Mouse (Mus musculus) neural tube, embryonic 10.5 days (tissue): ENCODE results near the gene Gng12.
"Not testable (repeated sequence)": the region's sequence is repeated elsewhere in the genome, so short reads cannot be mapped to it uniquely, and the experiment has no call there.

Experiments used
- DNase-seq: peaks from one replicate; pipeline ENCODE4 v3.0.0-alpha.2; 2017; ENCODE audit warnings: low spot score; ENCODE audit errors: extremely low spot score

The Gng12 gene

DNA sequence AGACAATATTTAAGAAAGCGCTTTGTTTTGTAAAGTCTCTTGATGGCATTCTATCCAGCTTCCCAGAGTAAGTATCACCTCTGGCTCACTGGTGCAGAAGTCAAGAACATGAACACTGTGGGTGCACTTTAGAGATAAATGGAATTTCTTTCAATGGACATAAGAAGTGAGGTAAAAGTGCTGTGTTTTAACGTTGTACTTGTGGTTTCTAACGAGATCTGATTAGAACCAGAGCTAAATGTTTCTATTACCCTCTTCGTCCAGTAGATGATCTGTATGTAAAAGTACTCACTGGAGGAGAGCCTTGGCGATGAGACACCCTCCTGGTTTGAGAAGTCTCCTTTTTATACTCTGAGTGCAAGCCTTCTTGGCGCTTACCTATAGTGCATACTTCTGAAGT, 92.8 kb downstream of the Gng12 start:
- DNase-seq = no peak

DNA sequence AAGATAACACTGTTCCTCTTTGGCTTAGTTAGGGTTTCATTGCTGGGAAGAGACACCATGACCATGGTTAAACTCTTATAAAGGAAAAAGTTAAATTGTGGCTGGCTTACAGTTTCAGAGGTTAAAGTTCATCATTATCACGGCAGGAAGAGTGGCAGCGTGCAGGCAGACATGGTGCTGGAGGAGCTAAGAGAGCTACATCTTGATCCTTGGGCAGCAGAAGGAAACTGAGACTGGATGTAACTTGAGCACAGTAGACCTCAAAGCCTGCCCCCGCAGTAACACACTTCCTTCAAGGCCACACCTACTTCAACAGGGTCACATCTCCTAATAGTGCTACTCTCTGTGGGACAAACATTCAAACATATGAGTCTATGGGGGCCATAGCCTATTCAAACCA, 93.3 kb downstream of the Gng12 start:
- DNase-seq = no peak

DNA sequence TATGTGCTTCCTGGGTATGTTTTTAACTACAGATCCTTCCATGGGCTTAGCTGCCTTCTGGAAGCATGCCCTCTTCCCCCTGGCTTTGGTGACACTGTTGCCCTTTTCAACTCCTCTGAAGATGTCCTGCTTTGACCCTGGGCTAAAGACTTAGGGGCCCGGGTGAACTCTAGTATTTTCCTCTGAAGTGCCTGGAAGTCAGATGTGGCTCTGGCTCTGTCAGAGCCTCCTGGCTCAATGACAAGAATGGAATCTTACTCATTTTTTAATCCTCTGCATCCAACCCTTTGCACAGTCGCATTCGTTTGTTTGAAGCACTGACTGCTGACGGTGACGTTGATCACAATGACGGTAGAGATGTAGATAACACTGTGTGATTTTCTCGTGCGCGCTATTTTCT, 96.0 kb downstream of the Gng12 start:
- no peak for DNase-seq

DNA sequence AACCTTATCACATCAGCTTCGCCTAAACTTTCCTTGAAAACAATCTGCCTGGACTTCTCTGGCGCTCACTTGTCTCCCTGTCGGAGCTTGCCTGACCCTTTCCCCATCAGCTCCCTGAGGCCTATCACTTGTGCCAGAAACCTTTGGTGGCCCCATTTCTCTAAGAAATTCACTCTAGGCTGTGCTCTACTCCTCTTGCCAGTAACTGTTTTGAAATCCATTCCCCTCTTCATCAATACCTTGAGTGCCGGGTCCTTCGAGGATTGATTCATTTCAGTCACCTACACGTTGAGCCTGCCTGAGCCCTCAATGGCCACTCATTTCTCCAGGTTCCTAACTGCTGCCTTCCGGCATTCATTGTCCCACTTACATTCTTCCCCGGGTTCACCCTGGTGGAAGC, 96.6 kb downstream of the Gng12 start:
- DNase-seq = no peak

- no peak for DNase-seq
Observed at GRCm38 (mm10) chr6:66994981-66995380, 98.8 kb downstream of the Gng12 start.

DNA sequence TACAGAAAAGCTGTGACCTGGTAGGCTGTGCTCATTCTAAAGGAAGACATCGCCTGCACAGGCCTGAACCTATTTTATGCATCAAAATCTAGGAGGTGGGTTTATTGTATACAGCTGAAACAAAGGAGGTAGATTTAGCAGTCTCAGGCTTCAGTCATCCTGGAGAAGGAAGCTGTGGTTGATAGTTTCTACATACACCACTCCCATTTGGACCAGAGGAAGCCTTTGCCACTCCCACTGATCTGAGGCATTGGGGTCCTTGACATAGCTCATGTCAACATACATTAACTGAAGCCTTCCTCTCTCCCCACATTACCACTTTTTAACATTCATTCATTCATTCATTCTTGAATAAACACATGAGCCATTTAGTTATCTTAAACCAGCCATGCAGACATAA, 99.6 kb downstream of the Gng12 start:
- no peak for DNase-seq

DNA sequence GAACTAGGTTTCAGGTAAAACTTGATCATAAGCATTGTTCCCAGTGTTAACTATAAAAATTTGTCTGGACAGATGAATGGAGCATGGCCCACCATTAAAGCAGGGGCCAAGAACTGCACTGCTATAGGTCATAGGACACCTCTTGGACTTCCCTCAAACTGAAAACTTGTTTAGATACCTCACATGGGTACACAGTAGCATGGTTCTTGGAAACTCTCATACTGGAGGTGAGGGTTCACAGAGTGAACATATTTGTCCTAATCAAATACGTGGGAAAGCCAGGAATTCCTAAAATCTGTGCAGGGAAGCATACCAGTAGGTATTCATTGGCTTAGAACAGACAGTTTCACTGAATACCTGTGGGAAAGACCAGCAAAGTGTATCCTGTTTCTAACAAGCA, 100.1 kb downstream of the Gng12 start:
- DNase-seq = no peak

- DNase-seq = no peak
Observed at GRCm38 (mm10) chr6:66998645-66999044, 102.4 kb downstream of the Gng12 start.

- DNase-seq = no peak
Observed at GRCm38 (mm10) chr6:66999800-67000199, 103.6 kb downstream of the Gng12 start.

GRCm38 (mm10) chr6:67009888-67010287, 113.7 kb downstream of the Gng12 start:
- DNase-seq = no peak

DNA sequence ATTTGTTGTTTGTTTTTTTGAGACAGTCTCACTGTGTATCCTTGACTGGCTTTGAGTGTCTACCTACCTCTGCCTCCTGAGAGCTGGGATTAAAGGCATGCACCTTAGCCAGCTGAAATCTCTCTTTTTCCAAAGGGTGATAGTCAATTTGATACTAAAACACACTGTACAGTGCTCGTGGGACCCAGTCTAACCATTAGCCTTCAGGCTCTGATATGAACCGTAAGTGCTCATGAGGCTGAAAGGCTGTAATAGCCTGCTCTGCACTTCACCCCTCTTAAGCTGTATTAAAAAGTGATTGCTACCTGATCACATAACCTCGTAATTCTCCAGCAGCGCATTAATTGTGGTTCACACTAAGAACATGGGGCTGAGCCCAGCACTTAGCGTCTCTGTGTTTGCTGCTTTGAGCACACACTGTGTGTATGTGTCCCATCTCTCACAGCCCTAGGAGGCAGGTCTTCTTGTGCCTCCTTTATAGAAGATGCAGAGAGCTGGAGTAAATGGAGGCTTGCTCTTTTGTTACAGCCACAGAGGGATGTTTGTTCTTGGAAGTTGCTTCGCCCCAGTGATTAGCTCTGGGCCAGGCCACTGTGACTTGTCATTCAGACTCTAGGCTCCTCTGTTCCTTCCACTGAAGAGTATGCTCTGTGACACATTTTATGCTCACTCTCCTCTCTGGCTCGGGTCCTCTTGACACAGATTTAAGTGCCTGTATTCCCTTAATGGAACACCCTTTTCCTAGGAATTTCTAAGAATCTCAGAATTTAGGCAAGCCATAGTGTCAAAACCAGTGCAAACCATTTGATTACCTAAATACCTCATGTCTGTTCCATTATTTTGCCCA, 114.4 kb downstream of the Gng12 start:
- no peak for DNase-seq

- no peak for DNase-seq
Observed at GRCm38 (mm10) chr6:67011217-67011518, 115.0 kb downstream of the Gng12 start.

DNA sequence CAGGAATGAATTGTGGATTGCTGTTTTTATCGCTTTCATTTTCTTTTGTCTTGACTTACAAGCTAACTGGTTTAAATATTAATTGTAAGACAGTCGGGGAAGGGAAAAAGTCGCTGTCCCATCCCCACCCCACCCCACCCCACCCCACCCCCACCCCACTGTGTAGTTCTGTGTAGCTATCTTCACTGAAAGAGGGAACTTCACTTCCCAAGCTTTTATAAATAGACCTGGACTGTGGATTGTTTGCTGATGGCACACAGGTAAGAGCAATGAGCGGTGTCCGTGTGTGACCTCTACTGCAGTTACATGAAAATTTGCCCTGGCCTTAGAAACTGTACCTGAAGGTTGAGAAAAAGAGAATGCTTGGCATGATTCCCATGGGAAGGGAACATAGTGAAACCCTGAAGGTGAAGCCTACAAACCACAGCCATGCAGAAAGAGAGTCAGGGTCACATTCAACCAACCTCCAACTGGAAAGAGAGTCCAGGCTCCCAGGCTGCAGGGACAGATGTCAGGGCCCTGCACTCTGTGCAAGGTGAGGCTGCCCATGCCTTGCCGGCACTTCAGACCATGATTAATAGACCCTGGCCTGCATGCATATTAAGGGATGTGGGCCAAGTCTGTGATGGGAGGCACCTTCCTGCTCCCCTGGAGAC, 117.2 kb downstream of the Gng12 start:
- no peak for DNase-seq

- DNase-seq = no peak
Observed at GRCm38 (mm10) chr6:67013949-67014678, 117.9 kb downstream of the Gng12 start.

- no peak for DNase-seq
Observed at GRCm38 (mm10) chr6:67014679-67015075, 118.5 kb downstream of the Gng12 start.

DNA sequence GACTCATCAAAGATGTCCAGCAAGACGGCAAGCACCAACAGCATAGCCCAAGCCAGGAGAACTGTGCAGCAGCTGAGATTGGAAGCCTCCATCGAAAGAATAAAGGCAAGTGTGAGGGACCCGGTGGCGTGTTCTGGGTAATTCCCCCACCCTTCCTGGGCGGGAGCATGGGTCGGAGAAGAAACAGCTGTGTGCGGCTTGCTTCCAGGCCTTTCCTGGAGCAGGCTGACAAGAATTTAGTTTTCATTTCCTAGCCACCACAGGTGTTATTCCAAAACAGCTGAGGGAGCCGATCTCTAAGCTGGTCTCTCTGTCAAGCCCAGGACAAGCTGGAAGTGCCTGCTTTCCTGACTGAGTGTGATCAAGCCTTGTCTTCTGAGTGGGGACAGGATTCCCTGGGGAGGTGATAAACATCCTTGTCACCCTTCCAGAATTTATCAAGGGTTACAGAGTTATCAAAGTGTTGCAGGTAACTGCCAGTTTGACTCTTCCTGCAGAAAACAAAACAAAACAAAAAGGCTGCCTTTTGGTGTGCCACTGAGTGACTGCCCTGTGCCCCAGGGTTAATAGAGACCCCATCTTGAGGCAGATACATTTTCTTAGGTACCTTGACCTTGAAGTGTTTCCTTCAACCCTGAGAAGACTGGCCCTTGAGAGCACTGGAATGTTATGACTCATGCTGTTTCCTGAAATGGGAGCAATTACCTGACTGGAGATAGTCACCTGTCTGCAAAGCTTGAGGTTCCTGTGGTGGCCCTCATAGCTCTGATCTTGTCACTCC, 119.7 kb downstream of the Gng12 start:
- DNase-seq = no peak

DNA sequence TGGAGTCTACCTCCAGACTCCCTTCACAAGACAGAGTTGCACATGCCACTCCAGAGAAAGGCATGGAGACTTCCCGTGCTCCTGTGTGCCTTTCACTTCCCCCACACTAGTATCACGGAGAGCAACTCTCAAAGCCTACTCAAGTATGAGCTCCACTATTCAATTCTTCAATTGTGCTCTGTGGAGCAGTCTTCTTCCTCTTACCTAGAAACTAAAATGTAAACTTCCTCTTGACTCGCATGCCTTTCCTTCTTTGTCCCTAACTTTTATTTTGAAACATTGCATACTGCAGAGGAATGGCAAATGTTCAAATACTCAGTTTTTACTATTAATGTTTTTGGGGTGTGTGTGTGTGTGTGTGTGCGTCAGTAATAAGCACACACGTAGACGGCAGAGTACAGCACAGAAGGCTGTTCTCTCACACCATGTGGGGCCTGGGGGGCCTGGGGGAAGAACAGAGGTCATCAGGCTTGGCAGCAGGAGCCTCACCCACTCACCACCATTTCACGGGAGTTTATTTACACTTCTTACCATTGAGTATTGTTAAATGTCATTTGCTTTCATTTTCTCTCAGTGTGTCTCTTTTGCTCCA, 120.4 kb downstream of the Gng12 start:
- DNase-seq = no peak

DNA sequence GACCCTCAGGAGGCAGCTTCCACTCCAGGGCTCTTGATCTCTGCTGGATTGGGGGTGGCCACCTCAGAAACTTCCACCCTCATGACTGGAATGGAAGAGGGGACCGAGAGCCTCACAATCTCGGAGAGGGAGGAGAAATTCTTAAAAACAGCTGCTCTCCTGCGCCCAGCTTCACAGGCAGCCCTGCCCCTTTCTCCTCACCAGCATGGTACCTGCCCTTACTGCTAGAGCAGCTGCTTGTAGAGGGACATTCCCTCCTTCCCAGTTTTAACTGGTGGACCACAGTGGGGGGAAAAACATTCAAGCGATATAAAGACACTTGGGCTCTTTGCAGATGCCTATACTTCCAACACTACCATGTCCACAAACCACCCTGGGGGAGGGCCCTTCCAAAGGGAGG, 122.2 kb downstream of the Gng12 start:
- DNase-seq = no peak

GRCm38 (mm10) chr6:67019001-67019400, 122.8 kb downstream of the Gng12 start:
- not testable (repeated sequence) for DNase-seq

- DNase-seq = no peak
Observed at GRCm38 (mm10) chr6:67021308-67021707, 125.1 kb downstream of the Gng12 start.

GRCm38 (mm10) chr6:67023729-67024128, 127.5 kb downstream of the Gng12 start:
- no peak for DNase-seq
